Mouse (Mus musculus) liver, embryonic 12.5 days (tissue): ENCODE measurements around the gene Gm11232. TPM values are rescaled to one million over a fixed set of nuclear protein-coding genes. Genes with fewer than 3 reads are reported as not detected.

Experiments used
- ATAC-seq: fragments of 200-750 bp; cut with Nextera tagmentation; 2 replicates; pipeline ENCODE4 v1.8.0; 2017; ENCODE audit warnings: moderate number of reproducible peaks, mild to moderate bottlenecking, moderate library complexity
- H3K27ac ChIP-seq: fragments of 300-500 bp; sonication (generic); 2 replicates; pipeline ENCODE4 v1.5.1; 2016; ENCODE audit warnings: mild to moderate bottlenecking
- H3K27me3 ChIP-seq: fragments of 300-500 bp; sonication (generic); replicated peaks from 2 replicates; pipeline ENCODE4 v1.6.1; 2016; ENCODE audit warnings: mild to moderate bottlenecking, moderate library complexity
- H3K36me3 ChIP-seq: fragments of 300-500 bp; sonication (generic); 2 replicates; pipeline ENCODE4 v1.6.1; 2016; ENCODE audit warnings: mild to moderate bottlenecking, moderate library complexity
- H3K4me1 ChIP-seq: fragments of 300-500 bp; sonication (generic); 2 replicates; pipeline ENCODE4 v1.6.1; 2016
- H3K4me2 ChIP-seq: fragments of 300-500 bp; sonication (generic); 2 replicates; pipeline ENCODE4 v1.6.1; 2016; ENCODE audit warnings: mild to moderate bottlenecking, moderate library complexity
- H3K4me3 ChIP-seq: fragments of 300-500 bp; sonication (generic); 2 replicates; pipeline ENCODE4 v1.5.1; 2016; ENCODE audit warnings: mild to moderate bottlenecking, moderate library complexity
- H3K9ac ChIP-seq: fragments of 300-500 bp; sonication (generic); 2 replicates; pipeline ENCODE4 v1.6.1; 2016; ENCODE audit warnings: mild to moderate bottlenecking, moderate library complexity
- H3K9me3 ChIP-seq: fragments of 300-500 bp; sonication (generic); replicated peaks from 2 replicates; pipeline ENCODE4 v1.6.1; 2016; ENCODE audit warnings: mild to moderate bottlenecking, moderate library complexity
- WGBS: fragments of 180-500 bp; shearing (Covaris S2); methylation state at CpG from one replicate; pipeline ENCODE4 v1.1.7; 2016; ENCODE audit not compliant: insufficient replicate concordance; 5-methylcytosine and 5-hydroxymethylcytosine counted together
- polyA plus RNA-seq: library from polyadenylated mRNA; unstranded; fragments of >200 nt; fragmentation: Nextera tagmentation; extraction: Ambion mirVana; gene quantifications from 2 replicates; pipeline ENCODE4 v1.2.1, GENCODE M21; 2016

Gene Gm11232
- not detected in 2 replicates for polyA plus RNA-seq

GRCm38 (mm10) chr4:71757865-71758264 lies at the start of gene Gm11232:
Gm11232 (minus strand) TSS chr4:71757965.
- H3K36me3 ChIP-seq = no peaks in the 10 kb centered on the region
- H3K4me2 ChIP-seq = no peak within 1 kb of the TSS
- no peaks in the 10 kb centered on the region for H3K4me1 ChIP-seq
- H3K4me3 ChIP-seq = no peak within 1 kb of the TSS
- H3K9ac ChIP-seq = no peak within 1 kb of the TSS
- WGBS = 41% methylated on average over 2 of the region's 2 CpGs
- H3K27me3 ChIP-seq = no peaks in the 10 kb centered on the region
- no peaks in the 10 kb centered on the region for H3K9me3 ChIP-seq
- no peak for ATAC-seq
- H3K27ac ChIP-seq = no peak within 1 kb of the TSS

GRCm38 (mm10) chr4:71805977-71806534 lies 48.3 kb upstream of the Gm11232 start:
- no peaks in the 10 kb centered on the region for H3K27me3 ChIP-seq
- H3K27ac ChIP-seq = no peak overlapping the region
- no peak overlapping the region for H3K9ac ChIP-seq
- ATAC-seq = no peak
- H3K4me3 ChIP-seq = no peak overlapping the region
- no peaks in the 10 kb centered on the region for H3K9me3 ChIP-seq
- no peaks in the 10 kb centered on the region for H3K4me1 ChIP-seq
- WGBS = 59% methylated on average over 2 of the region's 2 CpGs
- H3K4me2 ChIP-seq = no peak overlapping the region
- no peaks in the 10 kb centered on the region for H3K36me3 ChIP-seq

GRCm38 (mm10) chr4:71765529-71765928 lies 7.8 kb upstream of the Gm11232 start:
- no peaks in the 10 kb centered on the region for H3K4me1 ChIP-seq
- no peak for ATAC-seq
- H3K27ac ChIP-seq = no peak overlapping the region
- no peak overlapping the region for H3K4me3 ChIP-seq
- no peaks in the 10 kb centered on the region for H3K27me3 ChIP-seq
- no peak overlapping the region for H3K9ac ChIP-seq
- no peaks in the 10 kb centered on the region for H3K36me3 ChIP-seq
- 58% methylated on average over 1 of the region's 1 CpGs for WGBS
- H3K9me3 ChIP-seq = no peaks in the 10 kb centered on the region
- no peak overlapping the region for H3K4me2 ChIP-seq

- ATAC-seq = no peak
- Histone ChIP-seq H3K4me2 (no peak overlapping the region), H3K4me1 (no peaks in the 10 kb centered on the region), H3K4me3 (no peak overlapping the region), H3K36me3 (no peaks in the 10 kb centered on the region), H3K27me3 (no peaks in the 10 kb centered on the region), H3K9me3 (no peaks in the 10 kb centered on the region), H3K27ac (no peak overlapping the region), H3K9ac (no peak overlapping the region)
- WGBS = 83% methylated on average over 3 of the region's 3 CpGs
These were observed 7.3 kb upstream of the Gm11232 start for GRCm38 (mm10) chr4:71765071-71765470.

- Histone ChIP-seq H3K4me3 (no peak overlapping the region), H3K9me3 (no peaks in the 10 kb centered on the region), H3K27ac (no peak overlapping the region), H3K27me3 (no peaks in the 10 kb centered on the region), H3K9ac (no peak overlapping the region), H3K4me2 (no peak overlapping the region), H3K36me3 (no peaks in the 10 kb centered on the region), H3K4me1 (no peaks in the 10 kb centered on the region)
- 52% methylated on average over 11 of the region's 11 CpGs for WGBS
- no peak for ATAC-seq
These were observed 1.1 kb downstream of the Gm11232 start for GRCm38 (mm10) chr4:71756441-71757221.

GRCm38 (mm10) chr4:71745741-71746140 lies 12.0 kb downstream of the Gm11232 start:
- WGBS = 36% methylated on average over 1 of the region's 1 CpGs

GRCm38 (mm10) chr4:71736529-71736928 lies 21.2 kb downstream of the Gm11232 start:
- H3K9me3 ChIP-seq = no peaks in the 10 kb centered on the region
- H3K4me1 ChIP-seq = no peaks in the 10 kb centered on the region
- no peak overlapping the region for H3K27ac ChIP-seq
- H3K4me2 ChIP-seq = no peak overlapping the region
- no peaks in the 10 kb centered on the region for H3K36me3 ChIP-seq
- no peak overlapping the region for H3K4me3 ChIP-seq
- no peaks in the 10 kb centered on the region for H3K27me3 ChIP-seq
- no peak overlapping the region for H3K9ac ChIP-seq
- no peak for ATAC-seq

More at GRCm38 (mm10) chr4:71745741-71746140, 12.0 kb downstream of the Gm11232 start:
- Histone ChIP-seq H3K9me3 (no peaks in the 10 kb centered on the region), H3K27ac (no peak overlapping the region), H3K27me3 (no peaks in the 10 kb centered on the region), H3K4me1 (no peaks in the 10 kb centered on the region), H3K4me3 (no peak overlapping the region), H3K9ac (no peak overlapping the region), H3K36me3 (no peaks in the 10 kb centered on the region), H3K4me2 (no peak overlapping the region)
- ATAC-seq = no peak

GRCm38 (mm10) chr4:71735261-71735660 lies 22.5 kb downstream of the Gm11232 start:
- H3K4me3 ChIP-seq = no peak overlapping the region
- 61% methylated on average over 3 of the region's 3 CpGs for WGBS
- H3K27me3 ChIP-seq = no peaks in the 10 kb centered on the region
- H3K36me3 ChIP-seq = no peaks in the 10 kb centered on the region
- no peaks in the 10 kb centered on the region for H3K9me3 ChIP-seq
- no peak overlapping the region for H3K27ac ChIP-seq
- H3K4me1 ChIP-seq = no peaks in the 10 kb centered on the region
- no peak overlapping the region for H3K4me2 ChIP-seq
- H3K9ac ChIP-seq = no peak overlapping the region
- ATAC-seq = no peak

GRCm38 (mm10) chr4:71729401-71729800 lies 28.4 kb downstream of the Gm11232 start:
- H3K9me3 ChIP-seq = no peaks in the 10 kb centered on the region
- H3K36me3 ChIP-seq = no peaks in the 10 kb centered on the region
- no peak overlapping the region for H3K9ac ChIP-seq
- no peaks in the 10 kb centered on the region for H3K27me3 ChIP-seq
- H3K4me2 ChIP-seq = no peak overlapping the region
- no peak overlapping the region for H3K27ac ChIP-seq
- no peak overlapping the region for H3K4me3 ChIP-seq
- ATAC-seq = no peak
- no peaks in the 10 kb centered on the region for H3K4me1 ChIP-seq

GRCm38 (mm10) chr4:71727611-71728010 lies 30.2 kb downstream of the Gm11232 start:
- no peaks in the 10 kb centered on the region for H3K4me1 ChIP-seq
- no peak for ATAC-seq

GRCm38 (mm10) chr4:71727056-71727455 lies 30.7 kb downstream of the Gm11232 start:
- 64% methylated on average over 4 of the region's 4 CpGs for WGBS
- no peaks in the 10 kb centered on the region for H3K9me3 ChIP-seq
- no peak overlapping the region for H3K4me3 ChIP-seq
- no peak for ATAC-seq
- no peaks in the 10 kb centered on the region for H3K36me3 ChIP-seq
- no peak overlapping the region for H3K9ac ChIP-seq
- no peak overlapping the region for H3K4me2 ChIP-seq
- H3K4me1 ChIP-seq = no peaks in the 10 kb centered on the region
- H3K27me3 ChIP-seq = no peaks in the 10 kb centered on the region
- no peak overlapping the region for H3K27ac ChIP-seq

More at GRCm38 (mm10) chr4:71727611-71728010, 30.2 kb downstream of the Gm11232 start:
- Histone ChIP-seq H3K9ac (no peak overlapping the region), H3K36me3 (no peaks in the 10 kb centered on the region), H3K27ac (no peak overlapping the region), H3K9me3 (no peaks in the 10 kb centered on the region), H3K4me2 (no peak overlapping the region), H3K4me3 (no peak overlapping the region), H3K27me3 (no peaks in the 10 kb centered on the region)
- WGBS = 56% methylated on average over 2 of the region's 2 CpGs

- no peak for ATAC-seq
- no peaks in the 10 kb centered on the region for H3K36me3 ChIP-seq
- 39% methylated on average over 2 of the region's 2 CpGs for WGBS
These were observed 31.9 kb downstream of the Gm11232 start for GRCm38 (mm10) chr4:71725889-71726288.

More at GRCm38 (mm10) chr4:71725889-71726288, 31.9 kb downstream of the Gm11232 start:
- Histone ChIP-seq H3K4me3 (no peak overlapping the region), H3K4me2 (no peak overlapping the region), H3K27ac (no peak overlapping the region), H3K4me1 (no peaks in the 10 kb centered on the region), H3K9ac (no peak overlapping the region), H3K27me3 (no peaks in the 10 kb centered on the region), H3K9me3 (no peaks in the 10 kb centered on the region)
